Mouse (Mus musculus) CD4-positive helper T cell, adult 2 months (primary cell): ENCODE measurements around the gene Ngdn.
"Not testable (repeated sequence)": the region's sequence is repeated elsewhere in the genome, so short reads cannot be mapped to it uniquely, and the experiment has no call there.

ENCODE experiments used
- DNase-seq: peaks from one replicate; pipeline ENCODE4 v3.0.0-alpha.2; 2012; ENCODE audit warnings: low read depth, missing footprints, low spot score

Gene Ngdn

GRCm38 (mm10) chr14:55014991-55015766, at the start of gene Ngdn:
TSS of gene Ngdn (plus strand) at chr14:55015454.
- DNase-seq = peak; percentile 99

- DNase-seq = no peak
These were observed 49.6 kb upstream of the Ngdn start for GRCm38 (mm10) chr14:54965631-54966030.

DNA sequence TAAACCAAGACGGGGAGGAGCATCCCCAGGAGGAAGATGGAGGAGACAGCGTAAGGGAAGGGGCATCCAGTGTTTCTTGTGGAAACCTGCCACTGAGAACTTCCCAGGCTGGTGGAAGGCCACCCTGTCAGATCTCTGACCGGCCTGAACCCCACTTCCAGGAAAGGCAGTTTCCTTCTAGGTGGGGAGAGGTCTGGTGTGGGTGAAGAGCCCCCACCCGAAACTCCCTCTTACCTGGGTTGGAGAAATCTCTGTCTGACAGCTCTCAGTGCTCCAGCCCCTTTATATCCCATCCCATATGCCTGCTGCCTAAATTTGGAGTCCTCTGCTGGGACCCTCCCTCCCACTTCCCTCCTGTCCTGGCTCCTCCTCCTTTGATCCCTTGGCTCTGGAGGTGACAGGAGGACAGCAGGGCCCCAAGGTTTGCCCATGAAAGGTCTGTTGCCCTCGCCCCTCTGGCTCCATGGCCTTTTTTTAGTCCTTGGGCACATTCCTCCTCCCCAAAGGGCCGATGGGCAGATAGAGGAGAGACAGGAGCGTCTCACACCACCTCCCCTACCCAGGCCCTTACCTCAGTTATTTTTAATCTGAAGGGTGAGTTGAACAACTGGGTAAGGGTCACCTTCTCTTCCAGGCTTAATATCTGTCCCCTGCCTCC, 48.8 kb upstream of the Ngdn start, which contains the start of gene Myh6:
Gene Myh6 (minus strand): TSS at position 608 of the 658 bp plus-strand sequence.
- no peak for DNase-seq

DNA sequence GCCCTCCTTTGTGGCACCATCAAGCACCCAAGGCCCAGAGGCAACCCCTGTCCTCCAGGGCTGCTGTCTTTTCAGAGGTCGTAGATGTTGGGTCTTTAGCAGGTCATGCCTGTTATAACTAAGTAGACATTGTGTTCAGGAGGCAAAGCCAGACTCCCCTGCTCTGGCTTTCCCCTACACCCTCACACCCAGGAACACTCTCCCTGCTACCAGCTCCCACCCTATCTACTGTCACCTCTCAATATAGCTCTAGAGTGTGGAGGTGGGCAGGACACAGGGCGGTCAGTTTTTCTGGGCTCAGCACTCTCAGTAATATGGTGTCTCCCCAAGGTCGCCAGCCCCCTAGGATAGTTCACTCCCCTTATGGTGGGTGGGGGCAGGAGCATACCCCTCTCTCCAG, 47.4 kb upstream of the Ngdn start:
- DNase-seq = no peak

DNA sequence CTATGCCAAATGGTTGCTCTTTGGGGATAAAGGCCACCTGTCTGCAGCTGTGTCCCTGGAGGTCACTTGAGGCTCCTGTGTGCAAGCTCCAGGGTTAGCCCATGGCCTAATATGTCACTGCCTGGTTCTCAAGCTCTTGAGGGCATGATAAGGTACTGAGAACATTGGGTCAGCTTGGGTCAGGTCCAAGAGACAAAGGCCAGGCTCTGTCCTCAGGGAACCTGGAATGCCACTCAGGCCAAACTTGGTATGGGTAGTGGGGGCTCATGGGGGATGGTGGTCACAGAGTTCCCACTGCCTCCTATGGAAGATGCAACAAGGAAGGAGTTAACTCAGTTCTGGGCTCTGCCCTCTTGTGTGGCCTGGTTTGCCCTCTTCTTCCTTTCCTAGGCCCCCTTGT, 46.9 kb upstream of the Ngdn start:
- DNase-seq = no peak

DNA sequence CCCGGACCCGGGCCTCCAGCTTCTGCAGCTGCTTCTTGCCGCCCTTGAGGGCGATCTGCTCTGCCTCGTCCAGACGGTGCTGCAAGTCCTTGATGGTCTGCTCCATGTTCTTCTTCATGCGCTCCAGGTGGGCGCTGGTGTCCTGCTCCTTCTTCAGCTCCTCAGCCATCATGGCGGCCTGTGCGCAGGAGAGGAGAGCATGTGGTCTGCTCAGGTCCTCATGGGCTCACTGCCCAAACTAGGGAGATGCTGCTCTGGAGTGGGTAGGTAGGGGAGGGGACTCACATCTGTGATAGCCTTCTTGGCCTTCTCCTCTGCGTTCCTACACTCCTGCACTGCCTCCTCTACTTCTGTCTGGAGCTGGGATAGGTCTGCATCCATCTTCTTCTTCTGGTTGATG, 42.5 kb upstream of the Ngdn start:
- DNase-seq = not testable (repeated sequence)

- DNase-seq = no peak
These were observed 41.0 kb upstream of the Ngdn start for GRCm38 (mm10) chr14:54974068-54974791.

GRCm38 (mm10) chr14:54976633-54977032, 38.6 kb upstream of the Ngdn start, which contains the start of gene Gm17428:
TSS of gene Gm17428 (plus strand) at chr14:54976933.
- no peak for DNase-seq

DNA sequence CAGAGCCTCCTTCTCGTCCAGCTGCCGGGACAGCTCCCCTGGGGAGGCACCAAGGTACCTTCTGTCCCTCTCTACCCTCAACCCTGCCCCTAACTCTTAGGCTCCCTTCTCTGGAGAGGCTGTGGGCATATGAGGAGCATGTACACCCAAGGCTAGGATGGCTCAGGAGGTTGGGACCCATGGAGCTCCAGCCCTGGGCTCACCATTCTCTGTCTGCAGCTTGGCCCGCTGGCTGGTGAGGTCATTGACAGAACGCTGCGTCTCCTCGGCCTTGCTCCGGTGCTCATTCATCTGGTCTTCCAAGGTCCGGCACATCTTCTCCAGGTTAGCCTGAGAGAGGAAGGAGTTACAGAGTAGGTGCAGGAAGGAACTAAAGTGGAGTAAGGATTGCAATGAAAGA, 36.6 kb upstream of the Ngdn start:
- DNase-seq = no peak

DNA sequence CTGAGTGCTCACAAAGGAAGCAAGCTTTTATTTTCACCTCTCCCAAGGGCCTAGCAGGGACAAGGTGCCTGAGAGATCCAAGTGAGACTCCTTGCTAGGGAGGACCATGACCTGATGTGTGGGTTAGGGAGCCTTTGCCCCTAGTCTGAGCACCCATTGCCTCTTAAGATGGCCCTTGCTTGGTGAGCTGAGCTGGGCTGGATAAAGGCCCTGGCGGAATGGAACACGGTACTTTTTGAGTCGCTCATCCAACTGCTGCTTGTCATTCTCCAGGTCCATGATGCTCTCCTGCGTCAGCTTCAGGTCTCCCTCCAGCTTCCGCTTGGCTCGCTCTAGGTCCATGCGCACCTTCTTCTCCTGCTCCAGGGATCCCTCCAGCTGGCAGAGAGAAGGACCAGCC, 33.3 kb upstream of the Ngdn start:
- no peak for DNase-seq

- not testable (repeated sequence) for DNase-seq
These were observed 26.8 kb upstream of the Ngdn start for GRCm38 (mm10) chr14:54988350-54988874.

- DNase-seq = no peak
These were observed 26.4 kb upstream of the Ngdn start for GRCm38 (mm10) chr14:54988882-54989281.

GRCm38 (mm10) chr14:54989886-54990441, 25.3 kb upstream of the Ngdn start:
- DNase-seq = no peak

- DNase-seq = no peak
These were observed 23.1 kb upstream of the Ngdn start for GRCm38 (mm10) chr14:54992196-54992595.

DNA sequence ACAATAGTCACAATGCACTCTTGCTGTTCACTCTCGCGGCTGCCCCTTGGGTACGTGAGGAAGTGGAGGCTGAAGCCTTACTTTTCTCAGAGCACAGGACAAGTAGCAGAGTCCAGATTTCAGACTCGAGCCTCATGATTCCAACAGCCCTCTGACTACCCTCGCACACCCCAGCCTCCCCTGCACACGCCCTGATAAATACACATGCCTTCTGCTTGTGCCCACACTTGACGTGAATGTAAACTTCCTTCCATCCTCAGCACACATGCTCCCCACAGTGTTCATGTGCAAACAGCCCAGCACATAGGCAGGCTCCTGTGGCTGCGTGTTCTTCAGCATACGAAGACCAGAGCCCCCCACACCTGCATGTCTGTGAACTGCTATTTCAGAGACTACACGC, 21.6 kb upstream of the Ngdn start:
- no peak for DNase-seq

- DNase-seq = no peak
These were observed 21.0 kb upstream of the Ngdn start, which contains the start of gene Myh7 for GRCm38 (mm10) chr14:54994136-54994868. TSS of gene Myh7 (minus strand) at chr14:54994626.

DNA sequence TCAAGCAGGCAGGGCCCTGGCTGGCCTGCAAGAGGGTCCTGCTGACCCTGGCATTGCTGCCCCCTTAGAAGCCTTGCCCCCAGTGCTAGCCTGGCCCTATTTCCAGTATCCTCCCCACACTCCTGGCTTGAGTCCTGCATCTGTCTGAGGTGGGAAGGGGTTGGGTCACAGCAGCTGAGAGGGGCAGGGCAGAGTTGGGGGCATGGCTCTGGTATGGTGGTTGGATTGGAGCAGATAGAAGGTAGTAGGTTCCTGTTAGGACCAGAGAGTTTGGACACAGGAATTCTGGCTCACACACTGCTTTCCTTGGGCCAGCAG, 20.4 kb upstream of the Ngdn start:
- no peak for DNase-seq

GRCm38 (mm10) chr14:54995457-54996138, 19.7 kb upstream of the Ngdn start:
- DNase-seq = no peak

- DNase-seq = no peak
These were observed 18.5 kb upstream of the Ngdn start for GRCm38 (mm10) chr14:54996793-54997192.

DNA sequence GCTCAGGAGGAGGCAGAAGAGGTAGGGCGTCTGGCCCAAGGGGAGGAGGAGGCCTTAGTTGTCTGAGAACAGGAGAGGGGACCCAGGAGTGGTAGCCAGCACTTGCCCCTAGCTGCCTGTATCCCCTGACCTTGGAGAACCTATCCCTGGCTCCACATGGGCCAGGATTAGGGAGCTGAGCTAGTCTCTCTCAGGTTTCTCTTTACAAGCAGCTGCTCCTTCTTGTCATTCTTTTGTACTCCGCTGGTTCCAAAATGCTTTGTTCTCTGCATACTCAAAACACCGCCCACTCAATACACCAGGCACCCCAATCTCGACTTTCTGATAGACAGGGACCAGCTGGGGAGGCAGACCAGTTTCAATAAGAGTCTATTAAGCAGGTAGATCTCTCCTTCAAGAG, 18.0 kb upstream of the Ngdn start:
- DNase-seq = no peak

GRCm38 (mm10) chr14:54998680-54999079, 16.6 kb upstream of the Ngdn start:
- no peak for DNase-seq
